Comparison of ENCODE assay signal across 10 mouse cellular contexts in genomic region chr15:79651481-79651880, GRCm38 (mm10). TPM values are rescaled to one million over a fixed set of nuclear protein-coding genes. Genes with fewer than 3 reads are reported as not detected.
DNase-seq lines count a peak whose midpoint lies in the region; ATAC-seq and TF ChIP-seq lines count a peak whose summit lies in the region.
"Had no signal": no experiment of that assay in that cellular context is flagged by ENCODE, and none has a peak within 500 bp of the region (broad histone marks: within the 10 kb centered on the region; RNA-seq: fewer than 3 reads in every experiment).

No protein-coding gene starts in this region.

- no peaks in the 10 kb centered on the region for H3K9me3 ChIP-seq in forebrain, postnatal 0 days (ENCODE audit: low read length)
- no peaks in the 10 kb centered on the region for H3K9me3 ChIP-seq in forebrain, embryonic 10.5 days
- H3K9me3 ChIP-seq: embryonic facial prominence, embryonic 15.5 days; neural tube, embryonic 12.5 days had no signal

- H3K27me3 ChIP-seq in forebrain, postnatal 0 days (ENCODE audit: insufficient read depth, low read length): no peaks in the 10 kb centered on the region
- no peaks in the 10 kb centered on the region for H3K27me3 ChIP-seq in forebrain, embryonic 10.5 days (ENCODE audit: poor library complexity, severe bottlenecking)
- H3K27me3 ChIP-seq: embryonic facial prominence, embryonic 15.5 days; neural tube, embryonic 12.5 days had no signal

- DNase-seq in forebrain, postnatal 0 days: peak; percentile 21
- no peak for DNase-seq in forebrain, embryonic 10.5 days (ENCODE audit: extremely low spot score, low spot score)
- DNase-seq in right cerebral cortex, postnatal 4 days: peak; percentile 30
- DNase-seq in right cerebral cortex, postnatal 10 days (ENCODE audit: low spot score in 2 of 2): no peak
- DNase-seq in c-Kit-positive CD71-positive TER-119-positive erythroid progenitor cells, embryonic 14.5 days (ENCODE audit: low spot score): peak; percentile 42
- DNase-seq in testis, postnatal 14 days (ENCODE audit: low spot score): peak; percentile 51
- DNase-seq in left cerebral cortex, postnatal 14 days (ENCODE audit: low spot score in 2 of 2): no peak
- DNase-seq in heart, adult 8-10 months (ENCODE audit: low spot score): no peak

- ATAC-seq in forebrain, postnatal 0 days: no peak

- H3K4me2 ChIP-seq in forebrain, postnatal 0 days (ENCODE audit: low read depth): no peak overlapping the region
- H3K4me2 ChIP-seq: embryonic facial prominence, embryonic 15.5 days; neural tube, embryonic 12.5 days had no signal

- peaks cover 17% of the 10 kb centered on the region for H3K36me3 ChIP-seq in forebrain, postnatal 0 days (ENCODE audit: insufficient read depth)
- H3K36me3 ChIP-seq in forebrain, embryonic 10.5 days (replicated peaks): peaks cover 33% of the 10 kb centered on the region

- H3K27ac ChIP-seq in forebrain, postnatal 0 days (ENCODE audit: low read depth, low read length): no peak overlapping the region
- no peak overlapping the region for H3K27ac ChIP-seq in forebrain, embryonic 10.5 days
- H3K27ac ChIP-seq: embryonic facial prominence, embryonic 15.5 days; neural tube, embryonic 12.5 days had no signal

- TF ChIP-seq CTCF in forebrain, postnatal 0 days (IDR thresholded peaks at IDR 0.05; ENCODE audit: low read depth): peak; percentile 51

- 78% methylated on average over 4 of the region's 4 CpGs for WGBS in forebrain, postnatal 0 days
- 75% methylated on average over 4 of the region's 4 CpGs for WGBS in forebrain, embryonic 10.5 days

- no peak overlapping the region for H3K4me3 ChIP-seq in forebrain, postnatal 0 days (ENCODE audit: low read depth, low read length)
- no peak overlapping the region for H3K4me3 ChIP-seq in forebrain, embryonic 10.5 days
- H3K4me3 ChIP-seq: embryonic facial prominence, embryonic 15.5 days; neural tube, embryonic 12.5 days had no signal

- intact Hi-C loops in left cerebral cortex, postnatal 14 days (cut with DNase I): no loop called here

- no peak overlapping the region for H3K9ac ChIP-seq in forebrain, postnatal 0 days
- H3K9ac ChIP-seq: embryonic facial prominence, embryonic 15.5 days; neural tube, embryonic 12.5 days had no signal

- no peaks in the 10 kb centered on the region for H3K4me1 ChIP-seq in forebrain, postnatal 0 days (ENCODE audit: insufficient read depth)
- H3K4me1 ChIP-seq in forebrain, embryonic 10.5 days: no peaks in the 10 kb centered on the region
- H3K4me1 ChIP-seq: embryonic facial prominence, embryonic 15.5 days; neural tube, embryonic 12.5 days had no signal

RNA-seq across cellular contexts. Expression of gene Fam227a, which starts 7.3 kb away (rescaled TPM):
- 17.1 and 25.7 TPM in 2 replicates for total RNA-seq in forebrain, postnatal 0 days (2014; rRNA removed)
- polyA plus RNA-seq in forebrain, postnatal 0 days (2015; fragmentation: Nextera tagmentation; extraction: Ambion mirVana): 1.0 and 1.9 TPM in 2 replicates
- 1.8 and 2.5 TPM in 2 replicates for polyA plus RNA-seq in forebrain, embryonic 10.5 days (2016; fragmentation: Nextera tagmentation; extraction: Ambion mirVana)
- total RNA-seq in left cerebral cortex, postnatal 14 days (2021): 10 to 100 TPM in 1 of 2 experiments, 1 to 10 TPM in 1; 7.0 to 12.4 TPM
- total RNA-seq in heart, adult 8-10 months (2022): under 1 TPM; 0.37 to 0.82 (median 0.63) TPM

RNA-seq across cellular contexts. Expression of gene Cby1, which starts 7.5 kb away (rescaled TPM):
- total RNA-seq in forebrain, postnatal 0 days (2014; rRNA removed): 70.3 and 107 TPM in 2 replicates
- polyA plus RNA-seq in forebrain, postnatal 0 days (2015; fragmentation: Nextera tagmentation; extraction: Ambion mirVana): 117 and 119 TPM in 2 replicates
- polyA plus RNA-seq in forebrain, embryonic 10.5 days (2016; fragmentation: Nextera tagmentation; extraction: Ambion mirVana): 79.1 and 80.3 TPM in 2 replicates
- 10 to 100 TPM; 65.3 to 69.2 TPM for total RNA-seq in left cerebral cortex, postnatal 14 days (2021)
- total RNA-seq in heart, adult 8-10 months (2022): 10 to 100 TPM; 16.1 to 24.6 (median 19.7) TPM

RNA-seq across cellular contexts. Expression of gene Tomm22, which starts 19.2 kb away (rescaled TPM):
- 132 and 167 TPM in 2 replicates for total RNA-seq in forebrain, postnatal 0 days (2014; rRNA removed)
- 248 and 266 TPM in 2 replicates for polyA plus RNA-seq in forebrain, postnatal 0 days (2015; fragmentation: Nextera tagmentation; extraction: Ambion mirVana)
- 268 and 286 TPM in 2 replicates for polyA plus RNA-seq in forebrain, embryonic 10.5 days (2016; fragmentation: Nextera tagmentation; extraction: Ambion mirVana)
- 10 to 100 TPM; 97.8 to 99.7 TPM for total RNA-seq in left cerebral cortex, postnatal 14 days (2021)
- total RNA-seq in heart, adult 8-10 months (2022): 100 to 1,000 TPM; 103 to 122 (median 108) TPM

RNA-seq across cellular contexts. Expression of gene Josd1, which starts 36.2 kb away (rescaled TPM):
- total RNA-seq in forebrain, postnatal 0 days (2014; rRNA removed): 49.2 and 54.1 TPM in 2 replicates
- 18.6 and 20.2 TPM in 2 replicates for polyA plus RNA-seq in forebrain, postnatal 0 days (2015; fragmentation: Nextera tagmentation; extraction: Ambion mirVana)
- polyA plus RNA-seq in forebrain, embryonic 10.5 days (2016; fragmentation: Nextera tagmentation; extraction: Ambion mirVana): 16.6 and 18.6 TPM in 2 replicates
- 10 to 100 TPM; 56.1 to 66.2 TPM for total RNA-seq in left cerebral cortex, postnatal 14 days (2021)
- 10 to 100 TPM; 19.7 to 28.9 (median 23.3) TPM for total RNA-seq in heart, adult 8-10 months (2022)

RNA-seq across cellular contexts. Expression of gene Gtpbp1, which starts 39.2 kb away (rescaled TPM):
- total RNA-seq in forebrain, postnatal 0 days (2014; rRNA removed): 74.2 and 78.1 TPM in 2 replicates
- polyA plus RNA-seq in forebrain, postnatal 0 days (2015; fragmentation: Nextera tagmentation; extraction: Ambion mirVana): 43.4 and 47.6 TPM in 2 replicates
- 48.3 and 52.5 TPM in 2 replicates for polyA plus RNA-seq in forebrain, embryonic 10.5 days (2016; fragmentation: Nextera tagmentation; extraction: Ambion mirVana)
- 10 to 100 TPM; 44.1 to 44.7 TPM for total RNA-seq in left cerebral cortex, postnatal 14 days (2021)
- total RNA-seq in heart, adult 8-10 months (2022): 10 to 100 TPM; 24.8 to 31.0 (median 29.0) TPM

Comparison
In these comparisons a context has a peak if more than half of its experiments do, and no peak if none do; other contexts are left out.
1. DNase-seq: peak in forebrain, postnatal 0 days (single experiment), right cerebral cortex, postnatal 4 days (single experiment), c-Kit-positive CD71-positive TER-119-positive erythroid progenitor cells, embryonic 14.5 days (single experiment) and testis, postnatal 14 days (single experiment); none in forebrain, embryonic 10.5 days (single experiment), right cerebral cortex, postnatal 10 days (0 of 2), left cerebral cortex, postnatal 14 days (0 of 2) and heart, adult 8-10 months (single experiment).